Mouse (Mus musculus): Measurements from ENCODE around the gene Zeb2. TPM values are rescaled to one million over a fixed set of nuclear protein-coding genes. Genes with fewer than 3 reads are reported as not detected.
A peak's percentile ranks its signal among the peaks of the same experiment; 100 is the strongest.

Gene Zeb2
- polyA plus RNA-seq, 1 experiment from 2014 or later: 31.5 TPM

GRCm38 (mm10) chr2:45102191-45102638 is 15.0 kb downstream of the Zeb2 start:
- H3K4me3 ChIP-seq: no peak overlapping the region
- no peaks in the 10 kb centered on the region for H3K36me3 ChIP-seq (replicated peaks)
- WGBS: 33% methylated on average over 8 of the region's 8 CpGs
- no peak overlapping the region for H3K27ac ChIP-seq
- H3K27me3 ChIP-seq (replicated peaks): no peaks in the 10 kb centered on the region
- ATAC-seq (replicated peaks): no peak
- H3K4me1 ChIP-seq: peaks cover 64% of the 10 kb centered on the region
- no peak overlapping the region for H3K4me2 ChIP-seq
- H3K9ac ChIP-seq: no peak overlapping the region
- H3K9me3 ChIP-seq: no peaks in the 10 kb centered on the region

- H3K4me2 ChIP-seq: no peak overlapping the region
Measured at GRCm38 (mm10) chr2:45101586-45101985, 15.6 kb downstream of the Zeb2 start.

GRCm38 (mm10) chr2:45101040-45101439 is 16.2 kb downstream of the Zeb2 start:
- Histone ChIP-seq H3K36me3 (replicated peaks) (no peaks in the 10 kb centered on the region), H3K4me3 (no peak overlapping the region), H3K27ac (no peak overlapping the region), H3K4me2 (no peak overlapping the region), H3K27me3 (replicated peaks) (no peaks in the 10 kb centered on the region), H3K4me1 (peaks cover 67% of the 10 kb centered on the region), H3K9me3 (no peaks in the 10 kb centered on the region), H3K9ac (no peak overlapping the region)
- 47% methylated on average over 4 of the region's 4 CpGs for WGBS
- no peak for ATAC-seq (replicated peaks)

More at GRCm38 (mm10) chr2:45101586-45101985, 15.6 kb downstream of the Zeb2 start:
- WGBS: 45% methylated on average over 2 of the region's 2 CpGs
- Histone ChIP-seq H3K36me3 (replicated peaks) (no peaks in the 10 kb centered on the region), H3K4me1 (peaks cover 70% of the 10 kb centered on the region), H3K27ac (no peak overlapping the region), H3K9ac (no peak overlapping the region), H3K4me3 (no peak overlapping the region), H3K27me3 (replicated peaks) (no peaks in the 10 kb centered on the region), H3K9me3 (no peaks in the 10 kb centered on the region)
- ATAC-seq (replicated peaks): no peak

- H3K27ac ChIP-seq: no peak overlapping the region
- no peaks in the 10 kb centered on the region for H3K36me3 ChIP-seq (replicated peaks)
- no peak for ATAC-seq (replicated peaks)
- no peaks in the 10 kb centered on the region for H3K9me3 ChIP-seq
- 50% methylated on average over 7 of the region's 7 CpGs for WGBS
- H3K4me1 ChIP-seq: peaks cover 71% of the 10 kb centered on the region
- no peak overlapping the region for H3K4me3 ChIP-seq
- no peak overlapping the region for H3K4me2 ChIP-seq
- H3K9ac ChIP-seq: no peak overlapping the region
- no peaks in the 10 kb centered on the region for H3K27me3 ChIP-seq (replicated peaks)
Measured at GRCm38 (mm10) chr2:45100628-45101027, 16.6 kb downstream of the Zeb2 start.

- Histone ChIP-seq H3K27me3 (replicated peaks) (no peaks in the 10 kb centered on the region), H3K9ac (no peak overlapping the region), H3K9me3 (no peaks in the 10 kb centered on the region), H3K27ac (no peak overlapping the region), H3K36me3 (replicated peaks) (no peaks in the 10 kb centered on the region), H3K4me2 (no peak overlapping the region), H3K4me3 (no peak overlapping the region), H3K4me1 (peaks cover 66% of the 10 kb centered on the region)
- WGBS: 78% methylated on average over 4 of the region's 4 CpGs
- ATAC-seq (replicated peaks): no peak
Measured at GRCm38 (mm10) chr2:45100017-45100416, 17.2 kb downstream of the Zeb2 start.

GRCm38 (mm10) chr2:45099081-45099480 is 18.1 kb downstream of the Zeb2 start:
- no peak overlapping the region for H3K4me2 ChIP-seq
- H3K4me3 ChIP-seq: no peak overlapping the region
- ATAC-seq (replicated peaks): no peak
- H3K27ac ChIP-seq: no peak overlapping the region
- no peak overlapping the region for H3K9ac ChIP-seq
- no peaks in the 10 kb centered on the region for H3K36me3 ChIP-seq (replicated peaks)
- H3K4me1 ChIP-seq: peaks cover 57% of the 10 kb centered on the region
- WGBS: 64% methylated on average over 4 of the region's 4 CpGs
- H3K9me3 ChIP-seq: no peaks in the 10 kb centered on the region
- no peaks in the 10 kb centered on the region for H3K27me3 ChIP-seq (replicated peaks)

GRCm38 (mm10) chr2:45097969-45098368 is 19.2 kb downstream of the Zeb2 start:
- no peak for ATAC-seq (replicated peaks)
- H3K4me1 ChIP-seq: peaks cover 58% of the 10 kb centered on the region
- H3K27ac ChIP-seq: no peak overlapping the region
- H3K27me3 ChIP-seq (replicated peaks): no peaks in the 10 kb centered on the region
- H3K4me2 ChIP-seq: no peak overlapping the region
- no peaks in the 10 kb centered on the region for H3K36me3 ChIP-seq (replicated peaks)
- H3K9ac ChIP-seq: no peak overlapping the region
- WGBS: 7% methylated on average over 5 of the region's 5 CpGs
- no peak overlapping the region for H3K4me3 ChIP-seq
- no peaks in the 10 kb centered on the region for H3K9me3 ChIP-seq

GRCm38 (mm10) chr2:45096638-45097247 is 20.5 kb downstream of the Zeb2 start:
- H3K36me3 ChIP-seq (replicated peaks): no peaks in the 10 kb centered on the region
- no peak overlapping the region for H3K9ac ChIP-seq
- ATAC-seq (replicated peaks): peak; percentile 50; the same call in 1 of the 2 replicates
- no peaks in the 10 kb centered on the region for H3K27me3 ChIP-seq (replicated peaks)
- peak overlapping the region; percentile 52 for H3K27ac ChIP-seq
- no peaks in the 10 kb centered on the region for H3K9me3 ChIP-seq
- no peak overlapping the region for H3K4me3 ChIP-seq
- H3K4me1 ChIP-seq: peaks cover 49% of the 10 kb centered on the region
- 21% methylated on average over 10 of the region's 10 CpGs for WGBS
- peak overlapping the region; percentile 24 for H3K4me2 ChIP-seq

- no peak overlapping the region; the same call in 1 of the 2 replicates for H3K27ac ChIP-seq
Measured at GRCm38 (mm10) chr2:45095825-45096224, 21.4 kb downstream of the Zeb2 start.

GRCm38 (mm10) chr2:45094371-45094967 is 22.7 kb downstream of the Zeb2 start:
- Histone ChIP-seq H3K27me3 (replicated peaks) (no peaks in the 10 kb centered on the region), H3K36me3 (replicated peaks) (no peaks in the 10 kb centered on the region), H3K4me2 (no peak overlapping the region), H3K9ac (no peak overlapping the region), H3K9me3 (no peaks in the 10 kb centered on the region), H3K4me1 (peaks cover 34% of the 10 kb centered on the region), H3K4me3 (no peak overlapping the region), H3K27ac (no peak overlapping the region)
- ATAC-seq (replicated peaks): no peak
- WGBS: 59% methylated on average over 2 of the region's 2 CpGs

More at GRCm38 (mm10) chr2:45095825-45096224, 21.4 kb downstream of the Zeb2 start:
- peaks cover 40% of the 10 kb centered on the region for H3K4me1 ChIP-seq
- no peak overlapping the region for H3K9ac ChIP-seq
- 18% methylated on average over 9 of the region's 9 CpGs for WGBS
- H3K4me3 ChIP-seq: no peak overlapping the region
- H3K36me3 ChIP-seq (replicated peaks): no peaks in the 10 kb centered on the region
- ATAC-seq (replicated peaks): peak; percentile 57; the same call in 1 of the 2 replicates
- no peaks in the 10 kb centered on the region for H3K9me3 ChIP-seq
- no peaks in the 10 kb centered on the region for H3K27me3 ChIP-seq (replicated peaks)
- H3K4me2 ChIP-seq: no peak overlapping the region

- H3K27me3 ChIP-seq (replicated peaks): no peaks in the 10 kb centered on the region
- no peak overlapping the region for H3K4me3 ChIP-seq
- no peak overlapping the region for H3K9ac ChIP-seq
- no peaks in the 10 kb centered on the region for H3K9me3 ChIP-seq
- H3K4me2 ChIP-seq: no peak overlapping the region
- H3K4me1 ChIP-seq: peaks cover 44% of the 10 kb centered on the region
- whole genome bisulfite sequencing: 72% methylated on average over 7 of the region's 7 CpGs
- no peak overlapping the region for H3K27ac ChIP-seq
- H3K36me3 ChIP-seq (replicated peaks): no peaks in the 10 kb centered on the region
- no peak for ATAC-seq (replicated peaks)
Measured at GRCm38 (mm10) chr2:45093479-45093878, 23.7 kb downstream of the Zeb2 start.

GRCm38 (mm10) chr2:45092654-45093053 is 24.5 kb downstream of the Zeb2 start:
- H3K9me3 ChIP-seq: no peaks in the 10 kb centered on the region
- WGBS: 62% methylated on average over 5 of the region's 5 CpGs
- H3K27me3 ChIP-seq (replicated peaks): no peaks in the 10 kb centered on the region
- no peak for ATAC-seq (replicated peaks)
- no peak overlapping the region for H3K4me3 ChIP-seq
- no peaks in the 10 kb centered on the region for H3K36me3 ChIP-seq (replicated peaks)
- no peak overlapping the region for H3K9ac ChIP-seq
- H3K4me1 ChIP-seq: peaks cover 47% of the 10 kb centered on the region
- no peak overlapping the region for H3K4me2 ChIP-seq
- no peak overlapping the region for H3K27ac ChIP-seq

All from midbrain, embryonic 15.5 days (tissue).